Mouse (Mus musculus) v-Abl transformed pro-B cells (cell line): Measurements from ENCODE around the gene Fgf22.
"Not testable (repeated sequence)": the region's sequence is repeated elsewhere in the genome, so short reads cannot be mapped to it uniquely, and the experiment has no call there.

Experiments used
- in situ Hi-C, 2 experiments: fragments of 400-800 bp; cut with MboI; formaldehyde crosslinking; loops; one replicate each; pipeline ENCODE4 v1.15.1; 2025; ENCODE audit not compliant: unreplicated experiment in 2 of 2

The Fgf22 gene

DNA sequence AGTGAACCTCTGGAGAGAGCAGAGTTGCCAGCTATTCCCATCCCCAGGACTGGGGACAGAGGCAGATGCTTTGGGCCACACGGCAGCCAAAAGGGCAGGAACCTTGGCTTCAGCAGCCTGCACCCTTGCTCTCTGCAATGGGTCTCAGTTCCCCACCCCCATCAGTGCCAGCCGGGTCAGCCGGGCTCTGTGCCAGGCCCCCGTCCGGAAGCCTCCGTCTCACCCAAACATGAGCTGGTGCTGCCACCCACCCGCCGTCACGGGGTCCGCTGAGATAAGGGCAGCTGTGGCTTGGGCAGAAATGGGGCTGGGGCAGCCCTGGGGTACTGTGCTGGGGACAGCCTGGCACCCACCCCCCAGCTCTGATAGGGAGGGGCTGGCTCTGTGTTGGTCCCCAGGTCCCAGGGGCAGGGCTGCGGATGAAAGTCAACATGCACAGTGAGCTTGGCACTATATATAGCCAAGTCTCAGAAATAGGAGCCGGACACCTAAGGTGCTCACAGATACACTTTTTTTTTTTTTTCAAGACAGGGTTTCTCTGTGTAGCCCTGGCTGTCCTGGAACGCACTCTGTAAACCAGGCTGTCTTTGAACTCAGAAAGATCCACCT, 25.4 kb upstream of the Fgf22 start:
- in situ Hi-C loops = no loop called here

DNA sequence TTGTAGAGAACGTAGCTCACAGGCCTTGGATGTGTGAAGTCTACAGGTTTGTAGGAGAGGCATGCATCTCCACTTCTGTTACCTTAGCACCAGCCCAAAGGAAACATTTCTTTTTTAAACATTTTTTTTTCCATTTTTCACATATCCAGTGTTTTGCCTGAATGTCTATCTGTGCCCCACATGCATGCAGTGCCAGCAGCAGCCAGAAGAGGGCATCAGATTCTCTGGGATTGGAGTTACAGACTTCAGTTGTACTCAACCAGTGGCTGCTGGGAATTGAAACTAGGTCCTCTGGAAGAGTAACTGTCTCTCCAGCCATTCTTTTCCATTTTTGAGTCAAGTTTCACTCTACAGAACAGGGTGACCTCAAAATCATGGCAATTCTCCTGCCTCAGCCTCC, 22.4 kb upstream of the Fgf22 start:
- in situ Hi-C loops = loop anchor here in 1 of 2 experiments (5.0 kb wide), 1 partner anchor 85 kb away; no protein-coding TSS in a partner anchor

DNA sequence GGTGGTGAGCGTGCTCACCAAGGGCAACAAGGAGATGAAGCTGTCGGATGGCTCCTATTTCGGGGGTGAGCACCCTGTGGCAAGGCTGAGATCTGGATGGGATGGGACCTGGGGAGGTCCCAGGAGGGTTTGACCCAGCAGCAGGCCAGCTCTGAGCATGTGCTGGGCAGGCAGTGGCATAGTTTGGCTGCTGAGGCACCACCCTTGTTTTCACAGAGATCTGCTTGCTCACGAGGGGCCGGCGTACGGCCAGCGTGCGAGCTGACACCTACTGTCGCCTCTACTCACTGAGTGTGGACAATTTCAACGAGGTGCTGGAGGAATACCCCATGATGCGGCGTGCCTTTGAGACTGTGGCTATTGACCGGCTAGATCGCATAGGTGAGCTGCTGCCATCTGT, 21.0 kb upstream of the Fgf22 start:
- in situ Hi-C loops = loop anchor here in 1 of 2 experiments (5.0 kb wide), 1 partner anchor 83 kb away; no protein-coding TSS in a partner anchor

DNA sequence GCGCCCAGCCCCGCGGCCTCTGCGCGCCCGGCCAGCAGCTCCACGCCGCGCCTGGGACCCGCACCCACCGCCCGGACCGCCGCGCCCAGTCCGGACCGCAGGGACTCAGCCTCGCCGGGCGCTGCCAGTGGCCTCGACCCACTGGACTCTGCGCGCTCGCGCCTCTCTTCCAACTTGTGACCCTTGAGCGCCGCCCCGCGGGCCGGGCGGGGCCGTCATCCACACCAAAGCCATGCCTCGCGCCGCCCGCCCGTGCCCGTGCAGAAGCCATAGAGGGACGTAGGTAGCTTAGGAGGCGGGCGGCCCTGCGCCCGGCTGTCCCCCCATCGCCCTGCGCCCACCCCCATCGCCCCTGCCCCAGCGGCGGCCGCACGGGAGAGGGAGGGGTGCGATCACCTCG, 19.5 kb upstream of the Fgf22 start:
- in situ Hi-C loops = no loop called here

DNA sequence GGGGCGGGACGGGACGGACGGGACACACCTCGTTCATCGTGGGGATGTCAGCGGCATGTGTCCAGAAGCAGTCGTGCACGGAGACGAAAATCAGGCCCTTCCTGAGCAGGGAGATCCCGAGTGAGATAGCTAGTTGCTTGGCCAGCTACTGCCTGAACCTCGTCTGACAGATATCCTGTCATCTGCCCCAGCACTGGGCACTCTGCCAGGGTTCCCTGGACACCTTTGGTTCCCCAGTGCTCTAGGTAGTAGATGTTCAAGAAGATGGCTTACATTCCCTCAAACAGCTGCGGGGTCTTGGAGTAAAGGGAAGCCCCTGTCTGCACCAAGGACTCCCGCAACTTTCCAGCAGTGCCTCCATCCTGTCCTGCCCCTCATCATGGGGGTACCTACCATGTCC, 18.2 kb upstream of the Fgf22 start:
- in situ Hi-C loops = no loop called here

DNA sequence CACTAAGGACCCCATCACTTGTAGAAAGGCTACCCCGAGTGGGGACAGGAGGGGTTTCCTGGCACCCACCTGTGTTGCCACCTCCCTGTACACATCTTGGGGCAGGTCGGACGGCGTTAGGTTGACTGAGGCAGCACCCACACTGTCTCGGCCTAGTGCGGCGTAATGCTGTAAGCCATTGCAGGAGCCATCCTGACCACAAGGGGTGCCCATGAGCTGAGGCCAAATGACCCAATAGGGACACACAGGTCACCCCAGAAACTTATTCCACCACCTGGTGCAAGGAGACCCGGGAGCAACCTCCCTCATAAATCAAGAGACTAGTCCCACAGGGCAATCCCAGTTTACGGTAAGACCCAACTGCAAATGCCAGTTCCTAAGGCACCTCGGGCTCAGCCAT, 16.6 kb upstream of the Fgf22 start:
- in situ Hi-C loops = no loop called here

DNA sequence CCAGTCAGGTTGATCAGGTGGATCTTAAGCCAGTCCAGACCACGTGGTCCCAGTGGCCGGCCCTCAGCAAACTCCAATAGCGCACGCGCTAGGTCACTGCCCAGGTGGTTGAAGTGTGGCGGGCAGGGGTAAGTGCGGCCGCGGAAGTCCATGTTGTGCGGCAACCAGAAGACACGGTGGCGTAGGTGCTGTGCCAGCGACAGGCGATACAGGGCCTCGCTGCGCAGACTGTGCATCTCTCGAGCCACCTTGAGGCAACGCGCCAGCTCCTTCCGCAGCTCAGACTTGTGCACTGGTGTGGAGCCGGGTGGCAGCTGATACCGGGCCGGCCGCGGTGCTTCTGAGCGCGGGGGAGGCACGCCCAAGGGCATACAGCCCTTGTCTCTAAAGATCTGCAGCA, 15.6 kb upstream of the Fgf22 start:
- in situ Hi-C loops = no loop called here

DNA sequence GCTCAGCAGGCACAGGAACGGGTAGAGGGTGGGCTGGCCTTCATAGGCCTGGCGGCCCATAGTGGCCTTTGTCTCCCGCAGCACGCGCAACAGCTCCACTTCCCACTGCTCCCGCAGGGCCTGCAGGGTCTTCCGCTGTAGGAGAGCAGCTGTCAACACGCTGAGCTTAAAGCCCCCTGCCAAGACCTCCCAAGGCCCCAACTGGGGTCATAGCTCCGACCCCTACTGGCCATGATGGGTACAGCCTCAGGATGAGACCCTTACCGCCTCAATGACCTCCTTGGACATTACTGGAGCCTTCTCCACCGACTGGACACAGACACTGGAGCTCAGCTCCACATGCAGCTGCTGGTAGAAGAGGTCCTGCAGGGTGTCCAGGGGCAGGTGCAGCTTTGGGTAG, 14.0 kb upstream of the Fgf22 start:
- in situ Hi-C loops = no loop called here

DNA sequence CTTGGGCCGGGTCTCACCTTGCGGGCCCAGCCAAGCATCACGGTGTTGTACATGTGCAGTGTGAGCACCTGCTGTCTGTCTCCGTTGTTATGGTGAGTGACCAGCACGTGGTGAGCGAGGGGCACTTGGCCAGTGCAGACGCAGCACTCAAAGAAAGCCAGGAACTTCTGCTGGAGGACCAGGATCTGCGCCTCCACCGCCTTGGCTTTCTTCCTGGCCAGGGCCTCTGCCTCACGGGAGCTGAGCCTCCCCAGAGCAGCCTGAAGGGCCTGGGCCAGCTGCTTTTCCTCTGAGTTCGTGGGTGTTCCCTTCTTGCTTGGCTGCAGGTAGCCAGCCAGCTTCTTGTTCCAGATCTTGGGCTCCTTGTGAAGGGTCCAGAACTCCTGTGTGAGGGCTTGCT, 11.7 kb upstream of the Fgf22 start:
- in situ Hi-C loops = no loop called here

DNA sequence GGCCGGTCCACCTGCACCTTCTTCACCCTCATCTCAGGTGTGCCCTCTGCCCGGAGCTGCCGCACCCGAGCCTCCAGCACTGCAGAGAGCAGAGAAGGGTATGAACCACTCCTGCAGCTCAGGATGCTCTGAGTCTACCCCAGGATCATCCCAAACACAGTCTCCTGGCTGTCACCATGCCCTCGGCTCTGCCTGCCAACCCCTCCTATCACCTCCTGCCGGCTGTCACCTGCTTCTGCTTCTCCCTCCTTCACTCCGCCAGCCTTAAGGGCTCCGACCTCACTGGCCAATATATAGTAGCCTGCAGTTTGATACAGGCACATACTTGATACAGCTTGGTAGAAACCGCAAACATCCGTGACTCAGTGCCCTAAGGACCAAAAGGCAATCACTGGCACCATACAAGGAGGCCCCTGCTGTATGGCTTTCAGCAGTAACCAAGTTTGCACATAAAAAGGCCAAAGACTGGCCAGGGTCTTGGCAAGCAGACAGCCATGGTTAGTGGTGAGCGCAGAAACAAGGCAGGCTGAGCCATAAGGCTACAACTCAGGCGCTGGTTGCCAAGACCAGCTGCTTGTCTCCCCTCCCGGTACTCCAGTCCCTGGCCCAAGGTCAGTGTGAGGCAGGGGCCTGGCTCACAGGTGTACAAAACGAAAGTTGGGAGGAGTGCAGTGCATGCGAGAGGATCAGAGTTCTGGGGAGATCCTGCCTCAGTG, 11.1 kb upstream of the Fgf22 start:
- in situ Hi-C loops = no loop called here

DNA sequence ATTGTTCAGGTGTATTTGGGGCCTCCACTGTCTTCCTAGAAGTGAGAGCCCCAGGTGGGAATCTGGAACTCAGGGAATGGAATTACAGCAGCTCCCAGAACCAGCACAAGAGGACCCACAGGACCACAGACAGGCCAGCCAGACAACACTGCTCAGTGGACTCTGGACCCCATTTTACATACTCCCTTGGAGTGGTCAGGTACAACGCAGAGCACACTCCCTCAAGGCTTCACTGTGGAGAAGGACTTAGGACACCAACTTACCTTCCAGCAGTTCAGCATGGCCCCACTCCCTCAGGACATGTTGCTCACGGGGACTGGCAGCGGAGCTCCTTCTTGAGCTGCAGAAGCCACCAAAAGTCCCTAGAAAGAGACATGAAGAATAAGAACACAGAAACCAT, 9.5 kb upstream of the Fgf22 start:
- in situ Hi-C loops = no loop called here

DNA sequence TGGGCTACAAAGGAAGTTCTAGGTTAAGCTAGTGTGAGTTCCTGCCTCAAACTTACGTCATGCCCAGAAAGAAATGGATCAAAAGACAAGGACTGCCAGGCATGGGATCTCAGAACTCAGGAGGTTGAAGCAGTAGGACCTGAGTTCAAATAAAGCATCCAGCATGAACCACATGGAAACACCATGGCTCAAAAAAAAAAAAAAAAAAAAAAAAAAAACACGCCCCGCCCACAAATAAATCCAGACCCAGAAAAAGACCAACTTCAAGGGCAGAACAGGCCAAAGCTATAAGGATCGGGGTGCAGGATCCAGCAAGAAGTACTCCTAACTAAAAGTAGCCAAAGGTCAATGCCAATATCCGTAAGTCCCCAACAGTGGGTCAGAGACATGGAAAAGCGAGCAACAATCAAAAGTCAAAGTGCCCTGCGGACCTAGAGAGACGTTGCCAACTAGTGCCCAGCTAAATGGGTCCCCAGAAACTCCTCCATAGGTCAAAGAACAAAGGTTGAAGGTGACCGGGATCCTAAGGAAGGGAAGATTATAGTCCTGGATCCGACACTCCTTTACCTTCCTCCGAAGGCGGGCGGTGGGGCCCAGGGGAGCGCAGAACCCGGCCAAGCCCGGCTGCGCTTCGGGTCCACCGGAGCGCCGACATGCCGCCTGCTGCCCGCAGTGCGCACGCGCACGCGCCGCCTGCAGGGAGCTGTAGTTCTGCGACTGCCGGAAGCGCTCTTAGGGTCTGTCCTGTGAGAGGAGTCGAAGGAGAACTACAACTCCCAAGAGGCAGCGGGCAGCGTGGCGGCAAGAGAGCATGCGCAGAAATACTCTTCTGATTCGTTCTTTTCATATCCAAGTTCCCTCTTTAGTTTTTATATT, 8.7 kb upstream of the Fgf22 start, which contains the start of gene Polrmt:
TSS of gene Polrmt (minus strand) at position 684 of the 876 bp plus-strand sequence.
- in situ Hi-C loops = no loop called here

DNA sequence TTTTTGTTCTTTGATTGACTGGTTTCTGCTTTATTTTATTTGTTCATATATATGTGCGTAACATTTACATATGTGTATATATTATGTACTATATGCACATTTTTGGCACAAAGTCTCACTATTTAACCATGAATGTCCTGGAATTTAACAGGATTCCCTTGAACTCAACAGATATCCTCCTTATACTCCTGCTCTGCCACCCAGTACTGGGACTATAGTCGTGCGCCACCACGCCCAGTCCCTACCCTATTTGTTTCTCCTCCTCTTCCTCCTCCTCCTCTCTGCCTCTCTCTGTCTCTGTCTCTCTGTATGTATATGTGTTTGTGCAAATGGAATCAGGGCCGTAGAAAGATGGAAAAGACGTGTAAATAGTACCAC, 8.1 kb upstream of the Fgf22 start:
- in situ Hi-C loops = no loop called here

DNA sequence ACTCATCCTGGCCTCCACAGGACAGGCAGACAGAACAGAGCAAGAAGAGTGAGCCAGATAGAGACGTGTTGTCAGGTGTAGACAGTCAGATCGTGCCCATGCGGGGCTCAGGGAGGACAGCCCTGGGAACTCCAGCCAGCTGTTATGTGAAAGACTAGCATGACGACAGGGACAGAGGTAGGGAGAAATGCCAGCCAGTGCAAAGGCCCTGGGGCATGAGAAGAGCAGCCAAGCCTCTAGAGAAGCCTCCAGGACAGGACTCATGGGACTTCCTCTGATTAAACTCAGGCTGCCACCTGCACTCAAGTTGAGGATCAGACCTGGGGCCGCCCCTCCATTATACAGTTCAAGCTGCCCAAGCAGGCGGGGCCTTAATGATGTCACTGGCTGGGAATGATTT, 6.4 kb upstream of the Fgf22 start:
- in situ Hi-C loops = no loop called here

DNA sequence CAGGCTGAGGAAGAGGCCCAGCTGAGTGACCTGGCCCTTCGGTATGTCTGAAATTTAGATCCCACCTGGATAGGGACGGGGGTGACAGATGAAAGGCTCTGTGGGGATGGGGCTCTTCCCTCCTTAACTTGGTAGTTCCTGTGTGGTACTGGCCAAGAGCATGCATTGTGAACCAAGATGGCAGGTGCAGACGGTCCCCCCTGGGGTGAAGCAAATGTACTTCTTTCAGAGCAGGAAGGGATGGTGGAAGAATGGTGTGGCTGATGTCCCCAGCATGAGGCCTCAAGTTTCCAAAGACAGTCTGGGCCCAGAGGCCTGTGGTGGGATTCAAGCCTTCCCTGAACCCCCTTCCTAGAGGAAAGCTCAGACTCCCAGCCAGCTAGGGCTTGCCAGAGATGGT, 978 bp downstream of the Fgf22 start:
- in situ Hi-C loops = no loop called here

DNA sequence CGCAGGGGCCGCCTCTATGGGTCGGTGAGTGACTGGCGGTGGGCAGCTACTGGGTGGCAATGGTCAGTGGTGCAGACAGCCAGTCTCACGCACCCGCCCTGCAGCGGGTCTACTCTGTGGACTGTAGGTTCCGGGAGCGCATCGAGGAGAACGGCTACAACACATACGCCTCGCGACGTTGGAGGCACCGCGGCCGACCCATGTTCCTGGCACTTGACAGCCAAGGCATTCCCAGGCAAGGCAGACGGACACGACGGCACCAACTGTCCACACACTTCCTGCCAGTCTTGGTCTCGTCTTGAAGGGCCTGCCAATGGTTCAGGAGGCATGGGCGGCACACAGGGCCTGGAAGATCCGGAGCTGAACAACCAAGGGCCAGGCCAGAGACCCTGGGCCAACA, 1.8 kb downstream of the Fgf22 start:
- in situ Hi-C loops = no loop called here

DNA sequence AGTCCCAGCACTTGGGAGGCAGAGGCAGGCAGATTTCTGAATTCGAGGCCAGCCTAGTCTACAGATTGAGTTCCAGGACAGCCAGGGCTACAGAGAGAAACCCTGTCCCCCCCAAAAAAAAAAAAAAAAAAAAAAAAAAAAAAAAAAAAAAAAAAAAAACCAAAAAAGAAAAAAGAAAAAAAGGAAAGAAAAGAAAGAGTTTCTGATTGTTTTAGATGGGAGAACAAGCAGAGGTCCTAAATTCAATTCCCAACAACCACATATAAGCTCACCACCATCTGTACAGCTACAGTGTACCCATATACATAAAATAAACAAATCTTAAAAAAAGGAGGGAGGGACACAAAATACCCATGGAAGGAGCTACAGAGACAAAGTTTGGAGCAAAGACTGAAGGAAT, 4.8 kb downstream of the Fgf22 start:
- in situ Hi-C loops = not testable (repeated sequence)

DNA sequence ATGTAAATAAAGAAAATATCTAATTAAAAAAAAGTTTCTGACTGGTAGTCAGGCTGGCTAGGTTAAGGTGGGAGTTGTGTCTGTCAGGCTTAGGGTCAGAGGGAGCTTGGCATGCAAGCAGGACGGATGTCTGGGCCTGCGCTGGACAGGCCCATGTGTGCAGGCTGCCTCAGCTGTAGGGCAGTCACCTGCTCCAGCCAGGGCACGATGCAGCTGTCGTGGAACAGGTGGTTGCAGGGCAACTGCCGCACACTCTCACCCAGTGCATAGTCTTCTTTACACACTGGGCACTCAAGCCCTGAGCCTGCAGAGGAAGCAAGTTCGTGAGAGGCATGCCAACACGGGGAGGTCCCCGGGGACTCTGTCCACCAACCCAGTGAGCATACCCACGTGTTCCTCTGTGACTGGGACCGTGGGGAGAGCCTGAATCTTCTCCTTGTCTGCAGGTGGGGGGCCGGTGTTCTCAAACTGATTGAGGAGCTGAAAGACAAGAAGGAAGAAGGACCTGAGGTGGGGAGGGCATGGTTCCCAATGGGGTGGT, 5.8 kb downstream of the Fgf22 start:
- in situ Hi-C loops = no loop called here

DNA sequence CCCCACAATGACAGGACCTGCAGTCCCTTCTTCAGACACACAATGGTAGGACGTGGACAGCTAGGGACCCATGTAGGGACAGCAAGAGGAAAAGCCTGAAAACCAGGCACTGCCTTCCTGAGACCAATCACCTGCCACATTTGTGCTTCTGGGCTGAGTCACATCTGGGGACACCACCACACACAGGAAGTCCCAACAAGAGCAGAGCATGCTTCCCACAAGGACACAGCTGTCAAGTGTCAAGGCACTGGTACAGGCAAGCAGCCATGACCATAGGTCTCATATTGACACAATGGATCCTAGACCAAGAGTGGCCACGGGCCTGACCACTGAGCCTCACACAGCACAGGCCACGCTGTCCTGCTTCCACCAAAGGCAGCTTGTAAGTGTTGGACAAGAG, 8.0 kb downstream of the Fgf22 start:
- in situ Hi-C loops = no loop called here

DNA sequence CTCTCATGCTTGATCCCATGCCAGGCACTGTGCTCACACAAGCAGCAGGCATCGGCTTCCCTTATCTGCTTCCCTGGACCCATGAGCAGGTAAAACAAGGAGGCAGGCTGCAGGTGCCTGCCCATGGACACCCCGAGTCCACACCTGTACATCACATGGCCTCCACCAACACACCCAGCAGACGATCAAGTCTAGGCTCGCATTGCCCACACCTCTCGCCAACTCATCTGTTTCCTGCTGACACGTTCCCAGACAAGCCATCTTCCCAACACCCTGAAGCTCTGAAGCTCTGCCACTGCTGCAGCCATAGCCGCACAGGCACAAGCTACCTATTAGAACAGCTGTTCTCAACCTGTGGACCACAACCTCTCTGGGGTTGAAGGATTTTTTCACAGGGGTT, 9.4 kb downstream of the Fgf22 start:
- in situ Hi-C loops = no loop called here

DNA sequence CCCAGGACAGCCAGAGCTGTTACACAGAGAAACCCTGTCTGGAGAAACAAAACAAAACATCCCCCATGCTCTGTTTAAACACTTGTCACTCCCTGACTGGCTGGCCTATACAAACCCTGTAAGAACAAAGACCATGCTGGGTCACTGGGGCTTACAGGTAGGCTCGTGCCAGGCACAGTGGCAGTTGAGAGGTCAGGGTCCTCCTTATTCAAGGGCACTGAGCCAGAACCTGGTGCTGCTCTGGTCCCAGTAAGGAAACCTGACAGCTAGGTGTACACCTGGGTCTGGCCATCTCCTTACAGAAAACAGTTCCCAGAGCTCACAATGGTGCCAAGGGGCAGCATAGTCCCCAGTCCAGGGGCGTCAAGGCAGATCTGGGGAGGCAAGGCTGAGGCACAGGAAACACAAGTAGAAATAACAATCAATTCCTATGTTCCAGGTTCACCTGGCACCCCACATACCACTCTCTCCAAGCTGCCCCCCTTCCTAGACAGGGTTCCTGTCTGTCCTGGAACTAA, 10.4 kb downstream of the Fgf22 start:
- in situ Hi-C loops = no loop called here
